Mouse (Mus musculus) yolk sac, embryonic 10.5 days (tissue): ENCODE results near the gene Ehmt2.
"Not testable (repeated sequence)": the region's sequence is repeated elsewhere in the genome, so short reads cannot be mapped to it uniquely, and the experiment has no call there.

ENCODE experiments used
- DNase-seq: peaks from one replicate; pipeline ENCODE4 v3.0.0-alpha.2; 2017; ENCODE audit warnings: low spot score

The Ehmt2 gene

GRCm38 (mm10) chr17:34953258-34953657 is 55.0 kb downstream of the Ehmt2 start:
- no peak for DNase-seq

GRCm38 (mm10) chr17:34953904-34954303 is 55.6 kb downstream of the Ehmt2 start:
- DNase-seq: no peak

GRCm38 (mm10) chr17:34954831-34955230 is 56.6 kb downstream of the Ehmt2 start:
- no peak for DNase-seq

- DNase-seq: no peak
Measured at GRCm38 (mm10) chr17:34955884-34956283, 57.6 kb downstream of the Ehmt2 start.

DNA sequence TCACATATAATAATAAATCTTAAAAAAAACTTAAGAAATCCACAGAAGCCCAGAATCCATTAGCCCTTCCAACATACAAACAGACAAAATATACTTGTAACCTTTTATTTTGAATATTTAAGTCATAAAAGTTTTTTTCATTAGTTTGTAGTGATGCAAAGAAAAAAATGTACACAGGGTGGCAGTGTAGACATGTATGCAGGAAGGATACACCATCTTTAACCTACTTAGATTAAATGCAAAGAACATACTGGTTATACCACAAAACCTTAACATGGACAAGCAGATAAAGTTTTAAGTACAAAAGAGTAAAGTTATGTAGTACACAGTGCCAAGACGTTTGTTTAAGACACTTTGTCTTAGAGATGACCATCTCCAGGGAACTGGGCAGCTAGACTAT is 58.1 kb downstream of the Ehmt2 start:
- DNase-seq: no peak

DNA sequence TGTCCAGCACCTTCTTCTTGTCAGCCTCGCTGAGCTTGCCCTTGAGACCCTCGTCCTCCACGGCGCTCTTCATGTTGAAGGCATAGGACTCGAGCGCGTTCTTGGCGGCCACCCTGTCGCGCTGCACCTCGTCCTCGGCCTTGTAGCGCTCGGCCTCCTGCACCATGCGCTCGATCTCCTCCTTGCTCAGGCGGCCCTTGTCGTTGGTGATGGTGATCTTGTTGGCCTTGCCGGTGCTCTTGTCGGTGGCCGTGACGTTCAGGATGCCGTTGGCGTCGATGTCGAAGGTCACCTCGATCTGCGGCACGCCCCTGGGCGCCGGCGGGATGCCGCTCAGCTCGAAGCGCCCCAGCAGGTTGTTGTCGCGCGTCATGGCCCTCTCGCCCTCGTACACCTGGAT is 59.0 kb downstream of the Ehmt2 start:
- DNase-seq: not testable (repeated sequence)

GRCm38 (mm10) chr17:34957966-34958365 is 59.7 kb downstream of the Ehmt2 start:
- not testable (repeated sequence) for DNase-seq

GRCm38 (mm10) chr17:34958734-34959129 is 60.5 kb downstream of the Ehmt2 start:
- DNase-seq: not testable (repeated sequence)

- peak; percentile 93 for DNase-seq
Measured at GRCm38 (mm10) chr17:34959130-34959778, 61.0 kb downstream of the Ehmt2 start, which contains the start of gene Hspa1b. Hspa1b (minus strand) TSS chr17:34959238.

DNA sequence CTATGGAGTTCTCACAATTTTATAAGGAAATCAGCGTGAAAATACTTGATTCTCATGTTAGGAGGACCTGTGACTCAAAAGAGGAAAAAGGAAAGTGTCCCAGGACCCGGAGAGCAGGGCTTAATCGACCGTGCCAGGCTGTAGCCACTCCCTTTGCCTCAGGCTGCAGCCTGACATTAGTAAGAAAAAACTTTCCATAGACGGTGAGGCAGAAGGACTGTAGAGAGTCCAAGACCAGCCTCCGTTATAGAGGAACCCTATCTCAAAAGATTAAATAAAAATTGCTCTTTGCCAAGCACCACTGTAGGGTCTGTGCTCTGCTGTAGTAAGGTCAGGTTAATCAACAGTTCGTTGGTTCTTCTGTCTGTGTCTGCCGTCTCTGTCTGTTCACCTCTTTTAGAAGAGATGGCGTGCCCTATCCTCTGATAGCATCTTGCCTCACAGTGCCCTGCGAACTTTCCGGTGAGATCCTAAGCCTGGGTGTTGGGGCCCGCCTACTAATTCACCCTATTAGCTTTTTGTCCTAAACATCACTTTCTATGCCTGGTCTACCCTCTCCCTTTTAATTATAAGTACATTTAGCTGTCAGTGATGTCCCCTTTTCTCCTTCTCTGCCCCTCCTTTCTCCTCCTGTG is 61.7 kb downstream of the Ehmt2 start:
- no peak for DNase-seq

DNA sequence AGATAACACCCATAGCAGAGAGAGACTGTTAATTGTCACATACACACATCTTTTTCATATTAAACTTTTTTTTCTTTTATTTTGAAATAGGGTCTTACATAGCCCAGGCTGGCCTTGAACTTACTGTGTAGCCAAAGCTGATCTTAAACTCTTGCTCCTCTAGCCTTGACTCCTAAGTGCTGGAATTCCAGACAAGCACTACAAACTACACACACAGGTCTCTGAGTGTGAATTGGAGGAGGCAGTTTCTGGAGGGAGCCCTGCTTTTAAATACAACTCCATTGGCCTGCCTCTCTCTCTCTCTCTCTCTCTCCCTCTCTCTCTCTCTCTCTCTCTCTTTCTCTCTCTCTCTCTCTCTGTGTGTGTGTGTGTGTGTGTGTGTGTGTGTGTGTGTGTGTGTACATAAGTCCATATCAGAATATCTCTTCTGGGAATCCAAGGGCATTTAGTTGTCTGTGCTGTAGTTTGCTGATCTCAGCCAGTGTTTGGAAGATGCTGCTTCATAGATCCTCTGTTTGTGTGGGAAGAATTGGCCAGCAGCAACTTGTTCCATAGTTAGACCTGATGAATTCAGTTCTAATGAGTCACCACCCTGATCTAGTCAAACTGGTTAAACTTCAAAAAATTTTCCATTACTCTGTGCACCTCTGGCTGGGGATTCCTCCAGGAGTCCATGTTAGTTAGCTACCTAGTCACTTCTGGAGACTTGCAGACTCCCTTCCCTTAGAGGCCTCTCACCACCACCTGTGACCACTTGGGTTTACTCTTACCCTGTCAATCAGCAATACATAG is 62.6 kb downstream of the Ehmt2 start:
- no peak for DNase-seq

DNA sequence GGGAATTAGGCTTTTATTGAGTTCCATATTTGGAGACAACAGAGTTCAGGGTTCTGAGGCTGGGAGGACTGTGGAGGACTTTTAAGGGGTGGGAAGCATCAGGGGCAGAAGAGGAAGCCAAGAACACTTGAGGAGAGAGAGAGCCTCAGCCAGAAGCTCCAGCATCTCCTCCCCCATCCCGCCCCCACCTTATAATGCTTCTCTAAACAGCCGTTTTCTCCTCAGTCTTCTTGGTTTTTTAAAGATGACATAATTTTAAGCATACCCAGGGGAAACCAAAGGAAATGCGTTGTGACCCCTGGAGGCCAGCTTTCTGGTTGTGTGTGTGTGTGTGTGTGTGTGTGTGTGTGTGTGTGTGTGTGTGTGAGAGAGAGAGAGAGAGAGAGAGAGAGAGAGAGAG is 63.9 kb downstream of the Ehmt2 start:
- DNase-seq: no peak

GRCm38 (mm10) chr17:34962841-34963240 is 64.6 kb downstream of the Ehmt2 start:
- DNase-seq: no peak
